19 mouse cellular contexts compared by ENCODE assay signal in the genomic region with DNA sequence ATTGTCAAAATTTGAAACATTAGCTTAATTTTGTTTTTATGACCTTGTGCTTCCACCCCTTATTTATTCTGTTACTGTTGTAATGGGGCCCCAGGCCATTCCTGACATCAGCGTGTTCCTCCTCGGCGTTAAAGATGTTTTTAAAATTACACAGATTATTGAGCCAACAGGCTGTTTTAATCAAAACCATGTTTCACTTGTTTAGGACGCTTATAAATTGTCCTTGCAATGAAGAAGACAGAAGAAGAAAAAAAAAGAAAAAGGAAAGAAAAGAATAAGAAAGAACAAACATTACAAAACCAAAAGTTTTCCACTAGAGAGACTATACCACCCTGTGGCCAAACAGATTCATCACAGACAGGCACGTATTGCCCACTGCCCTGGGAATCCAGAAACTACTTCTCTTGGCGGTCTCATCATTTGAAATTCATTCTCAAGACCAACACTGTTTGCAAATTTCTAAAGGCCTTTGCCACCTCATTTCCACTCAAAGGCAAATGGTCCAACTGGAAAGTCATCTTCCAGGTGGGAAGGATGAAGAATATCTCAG.
DNase-seq lines count a peak whose midpoint lies in the region; ATAC-seq and TF ChIP-seq lines count a peak whose summit lies in the region.
"Had no signal": no experiment of that assay in that cellular context is flagged by ENCODE, and none has a peak within 500 bp of the region (broad histone marks: within the 10 kb centered on the region; RNA-seq: fewer than 3 reads in every experiment).

No protein-coding gene starts in this region.

- intact Hi-C loops in gastrocnemius, adult 2 months (cut with DNase I), result no loop called here

- no peak overlapping the region for H3K4me3 ChIP-seq in gastrocnemius, adult 2 months
- H3K4me3 ChIP-seq in kidney, embryonic 16.5 days (ENCODE audit: low read length), result no peak overlapping the region
- H3K4me3 ChIP-seq in lung, embryonic 14.5 days (ENCODE audit: low read depth, low read length), result no peak overlapping the region
- H3K4me3 ChIP-seq in intestine, embryonic 16.5 days (ENCODE audit: low read length), result no peak overlapping the region
- H3K4me3 ChIP-seq: forebrain, embryonic 12.5 days; heart, embryonic 12.5 days; limb, embryonic 13.5 days; megakaryocyte, embryonic 14.5 days had no signal

- no peaks in the 10 kb centered on the region for H3K36me3 ChIP-seq in kidney, embryonic 16.5 days (ENCODE audit: insufficient read depth, low read length)
- H3K36me3 ChIP-seq in lung, embryonic 14.5 days (ENCODE audit: insufficient read depth), result no peaks in the 10 kb centered on the region
- no peaks in the 10 kb centered on the region for H3K36me3 ChIP-seq in intestine, embryonic 16.5 days (ENCODE audit: control insufficient read depth, insufficient read depth, low read length)
- H3K36me3 ChIP-seq: forebrain, embryonic 12.5 days; heart, embryonic 12.5 days; limb, embryonic 13.5 days had no signal

- H3K4me1 ChIP-seq in kidney, embryonic 16.5 days (ENCODE audit: insufficient read depth, low read length), result peaks cover 11% of the 10 kb centered on the region
- peaks cover 9% of the 10 kb centered on the region for H3K4me1 ChIP-seq in lung, embryonic 14.5 days (ENCODE audit: insufficient read depth)
- peaks cover 13% of the 10 kb centered on the region for H3K4me1 ChIP-seq in intestine, embryonic 16.5 days (ENCODE audit: control insufficient read depth, insufficient read depth, low read length)
- H3K4me1 ChIP-seq: heart, embryonic 12.5 days; megakaryocyte, embryonic 14.5 days had no signal

- TF ChIP-seq CTCF in gastrocnemius, adult 2 months (IDR thresholded peaks at IDR 0.05), result peak; percentile 36
- TF ChIP-seq CTCF in lung, embryonic 14.5 days (IDR thresholded peaks at IDR 0.05; ENCODE audit: low read depth), result peak; percentile 39; the same call in 1 of the 2 replicates

- H3K27ac ChIP-seq in gastrocnemius, adult 2 months, result peak overlapping the region; percentile 68; the same call in 1 of the 2 replicates
- no peak overlapping the region for H3K27ac ChIP-seq in kidney, embryonic 16.5 days (ENCODE audit: low read length)
- H3K27ac ChIP-seq in lung, embryonic 14.5 days (ENCODE audit: low read depth), result no peak overlapping the region
- H3K27ac ChIP-seq in intestine, embryonic 16.5 days (ENCODE audit: low read length), result 0 out of 2 replicates have a peak overlapping the region, but pooled peaks have one; percentile 4
- H3K27ac ChIP-seq: forebrain, embryonic 12.5 days; limb, embryonic 13.5 days; liver, embryonic 14.5 days had no signal

- 52% methylated on average over 6 of the region's 6 CpGs for WGBS in kidney, embryonic 16.5 days
- WGBS in lung, embryonic 14.5 days, result 57% methylated on average over 6 of the region's 6 CpGs
- 64% methylated on average over 6 of the region's 6 CpGs for WGBS in intestine, embryonic 16.5 days

- no peaks in the 10 kb centered on the region for H3K9me3 ChIP-seq in kidney, embryonic 16.5 days (ENCODE audit: low read length)
- no peaks in the 10 kb centered on the region for H3K9me3 ChIP-seq in lung, embryonic 14.5 days (ENCODE audit: low read depth, low read length)
- H3K9me3 ChIP-seq in intestine, embryonic 16.5 days (ENCODE audit: control insufficient read depth, low read length), result no peaks in the 10 kb centered on the region
- H3K9me3 ChIP-seq: forebrain, embryonic 12.5 days; heart, embryonic 12.5 days; limb, embryonic 13.5 days; megakaryocyte, embryonic 14.5 days had no signal

- ATAC-seq in kidney, embryonic 16.5 days (ENCODE audit: low FRiP score, low TSS enrichment), result no peak
- no peak for ATAC-seq in lung, embryonic 14.5 days (ENCODE audit: insufficient read depth)
- no peak for ATAC-seq in intestine, embryonic 16.5 days
- ATAC-seq: hindbrain, embryonic 16.5 days had no signal

- H3K4me2 ChIP-seq in kidney, embryonic 16.5 days (replicated peaks; ENCODE audit: low read depth, low read length), result no peak overlapping the region
- H3K4me2 ChIP-seq in lung, embryonic 14.5 days, result no peak overlapping the region
- no peak overlapping the region for H3K4me2 ChIP-seq in intestine, embryonic 16.5 days (ENCODE audit: low read depth, low read length)
- H3K4me2 ChIP-seq: forebrain, embryonic 12.5 days; heart, embryonic 12.5 days; limb, embryonic 13.5 days had no signal

- no peak overlapping the region for H3K9ac ChIP-seq in kidney, embryonic 16.5 days (replicated peaks; ENCODE audit: low read length)
- H3K9ac ChIP-seq in lung, embryonic 14.5 days, result no peak overlapping the region
- no peak overlapping the region for H3K9ac ChIP-seq in intestine, embryonic 16.5 days (ENCODE audit: low read depth, low read length)
- H3K9ac ChIP-seq: forebrain, embryonic 12.5 days; heart, embryonic 12.5 days; limb, embryonic 13.5 days; liver, embryonic 14.5 days had no signal

- no peak for DNase-seq in gastrocnemius, adult 2 months
- no peak for DNase-seq in gastrocnemius, postnatal 10 days
- DNase-seq in kidney, adult 9 months, result peak; percentile 26
- peak; percentile 52 for DNase-seq in lung, embryonic 14.5 days
- DNase-seq in lung, postnatal 4 days, result no peak
- DNase-seq in thymus, postnatal 25 days, result no peak
- DNase-seq: cerebellum, adult 8-10 months; heart, postnatal 36 days; lung, postnatal 14 days; right cerebral cortex, postnatal 4 days; thymus, postnatal 14 days had no signal

- H3K27me3 ChIP-seq in kidney, embryonic 16.5 days (ENCODE audit: insufficient read depth, low read length), result no peaks in the 10 kb centered on the region
- no peaks in the 10 kb centered on the region for H3K27me3 ChIP-seq in lung, embryonic 14.5 days (ENCODE audit: insufficient read depth, low read length)
- no peaks in the 10 kb centered on the region for H3K27me3 ChIP-seq in intestine, embryonic 16.5 days (replicated peaks; ENCODE audit: control insufficient read depth, insufficient read depth, low read length)
- H3K27me3 ChIP-seq: heart, embryonic 12.5 days; megakaryocyte, embryonic 14.5 days had no signal

Comparison
In these comparisons a context has a peak if more than half of its experiments do, and no peak if none do; other contexts are left out.
1. DNase-seq: peak in kidney, adult 9 months (single experiment) and lung, embryonic 14.5 days (single experiment); none in gastrocnemius, adult 2 months (single experiment), gastrocnemius, postnatal 10 days (single experiment), lung, postnatal 4 days (0 of 2) and thymus, postnatal 25 days (single experiment).
2. H3K27ac ChIP-seq: peak in gastrocnemius, adult 2 months (single experiment) and intestine, embryonic 16.5 days (single experiment); none in kidney, embryonic 16.5 days (single experiment) and lung, embryonic 14.5 days (single experiment).